19 mouse cellular contexts compared by ENCODE assay signal in the genomic region with DNA sequence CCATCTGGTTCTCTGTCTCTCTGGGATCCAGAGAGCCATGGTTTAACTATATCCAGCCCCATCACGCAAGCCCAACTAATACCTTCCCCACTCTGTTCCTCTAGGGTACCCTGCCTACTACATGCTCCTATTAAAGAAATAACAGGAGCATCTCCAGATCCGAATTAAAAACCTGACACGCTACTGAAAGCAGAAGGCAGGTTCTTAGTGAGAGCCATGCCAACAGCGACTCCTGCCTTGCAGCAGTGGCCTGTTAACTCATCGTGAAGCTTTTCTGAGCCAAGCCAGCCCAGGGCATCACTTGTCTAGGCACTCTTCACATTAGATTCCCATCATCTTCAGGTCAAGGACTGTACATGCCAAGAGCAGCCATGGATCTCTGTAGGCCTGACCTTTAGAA.
A peak's percentile ranks its signal among the peaks of the same experiment; 100 is the strongest.
DNase-seq lines count a peak whose midpoint lies in the region; ATAC-seq and TF ChIP-seq lines count a peak whose summit lies in the region.
"Had no signal": no experiment of that assay in that cellular context is flagged by ENCODE, and none has a peak within 500 bp of the region (broad histone marks: within the 10 kb centered on the region; RNA-seq: fewer than 3 reads in every experiment).

No protein-coding gene starts in this region.

- H3K27ac ChIP-seq in cerebellum, adult 2 months (ENCODE audit: insufficient read depth, low read length), result no peak overlapping the region
- H3K27ac ChIP-seq in midbrain, embryonic 11.5 days (ENCODE audit: low read depth, low read length), result no peak overlapping the region
- H3K27ac ChIP-seq in midbrain, embryonic 15.5 days, result no peak overlapping the region
- H3K27ac ChIP-seq: embryonic facial prominence, embryonic 13.5 days; embryonic facial prominence, embryonic 15.5 days; forebrain, embryonic 10.5 days; forebrain, embryonic 12.5 days had no signal

- WGBS in cerebellum, adult 2 months, result 82% methylated on average over 5 of the region's 5 CpGs
- WGBS in midbrain, embryonic 11.5 days, result 95% methylated on average over 5 of the region's 5 CpGs
- WGBS in midbrain, embryonic 15.5 days, result 99% methylated on average over 5 of the region's 5 CpGs

- H3K4me2 ChIP-seq in midbrain, embryonic 11.5 days, result no peak overlapping the region
- no peak overlapping the region for H3K4me2 ChIP-seq in midbrain, embryonic 15.5 days
- H3K4me2 ChIP-seq: embryonic facial prominence, embryonic 13.5 days; embryonic facial prominence, embryonic 15.5 days; forebrain, embryonic 12.5 days had no signal

- DNase-seq in cerebellum, postnatal 14 days, result peak; percentile 53 to 56
- no peak for DNase-seq in cerebellum, adult 2 months
- peak; percentile 61 for DNase-seq in midbrain, embryonic 11.5 days (ENCODE audit: low spot score, missing footprints)
- DNase-seq: adrenal gland, adult 2 months; adrenal gland, postnatal 10 days; adrenal gland, postnatal 25 days; cerebellum, adult 11-12 months; cerebellum, adult 8-10 months; cerebellum, adult 9-11 months; cerebellum, postnatal 36 days; embryo, embryonic 11 days had no signal

- no peak overlapping the region for H3K9ac ChIP-seq in midbrain, embryonic 11.5 days (ENCODE audit: low read length)
- no peak overlapping the region for H3K9ac ChIP-seq in midbrain, embryonic 15.5 days
- H3K9ac ChIP-seq: embryonic facial prominence, embryonic 13.5 days; embryonic facial prominence, embryonic 15.5 days; forebrain, embryonic 12.5 days had no signal

- H3K9me3 ChIP-seq in midbrain, embryonic 11.5 days (ENCODE audit: control insufficient read depth, low read length), result no peaks in the 10 kb centered on the region
- H3K9me3 ChIP-seq in midbrain, embryonic 15.5 days, result no peaks in the 10 kb centered on the region
- H3K9me3 ChIP-seq: embryonic facial prominence, embryonic 13.5 days; embryonic facial prominence, embryonic 15.5 days; forebrain, embryonic 10.5 days; forebrain, embryonic 12.5 days had no signal

- no peak for TF ChIP-seq POLR2A in cerebellum, adult 2 months (IDR thresholded peaks at IDR 0.05; ENCODE audit: borderline replicate concordance, insufficient read depth, low read length)

- H3K36me3 ChIP-seq in midbrain, embryonic 11.5 days (ENCODE audit: control insufficient read depth, insufficient read depth, low read length), result no peaks in the 10 kb centered on the region
- H3K36me3 ChIP-seq in midbrain, embryonic 15.5 days (replicated peaks), result no peaks in the 10 kb centered on the region
- H3K36me3 ChIP-seq: embryonic facial prominence, embryonic 13.5 days; embryonic facial prominence, embryonic 15.5 days; forebrain, embryonic 10.5 days; forebrain, embryonic 12.5 days had no signal

- H3K4me1 ChIP-seq in cerebellum, adult 2 months (ENCODE audit: control insufficient read depth, insufficient read depth, low read length), result peaks cover 13% of the 10 kb centered on the region
- H3K4me1 ChIP-seq in midbrain, embryonic 11.5 days (ENCODE audit: control insufficient read depth, insufficient read depth, low read length), result no peaks in the 10 kb centered on the region
- no peaks in the 10 kb centered on the region for H3K4me1 ChIP-seq in midbrain, embryonic 15.5 days

- no peak for TF ChIP-seq CTCF in cerebellum, adult 2 months (IDR thresholded peaks at IDR 0.05; ENCODE audit: borderline replicate concordance, insufficient read depth, low read depth, low read length)

- H3K27me3 ChIP-seq in cerebellum, adult 2 months (ENCODE audit: control insufficient read depth, insufficient read depth, low read length), result no peaks in the 10 kb centered on the region
- no peaks in the 10 kb centered on the region for H3K27me3 ChIP-seq in midbrain, embryonic 11.5 days (ENCODE audit: control insufficient read depth, insufficient read depth, low read length)
- no peaks in the 10 kb centered on the region for H3K27me3 ChIP-seq in midbrain, embryonic 15.5 days (replicated peaks)
- H3K27me3 ChIP-seq: embryonic facial prominence, embryonic 13.5 days; embryonic facial prominence, embryonic 15.5 days; forebrain, embryonic 12.5 days had no signal

- no peak overlapping the region for H3K4me3 ChIP-seq in cerebellum, adult 2 months (replicated peaks; ENCODE audit: insufficient read depth, low read depth, low read length)
- H3K4me3 ChIP-seq in midbrain, embryonic 11.5 days (ENCODE audit: low read depth, low read length), result no peak overlapping the region
- no peak overlapping the region for H3K4me3 ChIP-seq in midbrain, embryonic 15.5 days
- H3K4me3 ChIP-seq: embryonic facial prominence, embryonic 13.5 days; embryonic facial prominence, embryonic 15.5 days; erythroblast, embryonic 14.5 days; forebrain, embryonic 10.5 days; forebrain, embryonic 12.5 days had no signal

- ATAC-seq in midbrain, embryonic 11.5 days (ENCODE audit: low FRiP score), result no peak
- no peak for ATAC-seq in midbrain, embryonic 15.5 days (replicated peaks)
- ATAC-seq: forebrain, embryonic 14.5 days; forebrain, embryonic 16.5 days had no signal

Comparison
In these comparisons a context has a peak if more than half of its experiments do, and no peak if none do; other contexts are left out.
1. DNase-seq: peak in cerebellum, postnatal 14 days (2 of 2) and midbrain, embryonic 11.5 days (single experiment); none in cerebellum, adult 2 months (0 of 2).